Mouse (Mus musculus) cortical plate, adult 2 months (tissue): ENCODE data around the gene Asic2. TPM values are rescaled to one million over a fixed set of nuclear protein-coding genes. Genes with fewer than 3 reads are reported as not detected.
A peak's percentile ranks its signal among the peaks of the same experiment; 100 is the strongest.

Experiments
- H3K27ac ChIP-seq: fragments of 200-500 bp; 2 replicates; pipeline ENCODE4 v1.5.1; 2012; ENCODE audit warnings: low read length, control low read depth, inconsistent platforms; ENCODE audit not compliant: insufficient read depth
- H3K4me1 ChIP-seq: fragments of 200-500 bp; 2 replicates; pipeline ENCODE4 v1.6.1; 2011; ENCODE audit warnings: low read length; ENCODE audit not compliant: control insufficient read depth, insufficient read depth
- H3K4me3 ChIP-seq: fragments of 200-500 bp; 2 replicates; pipeline ENCODE4 v1.5.1; 2011; ENCODE audit warnings: mild to moderate bottlenecking, low read length, control low read depth; ENCODE audit not compliant: insufficient read depth
- CTCF ChIP-seq: fragments of 200-500 bp; IDR thresholded peaks from 2 replicates; pipeline ENCODE4 v1.5.1; 2011; ENCODE audit warnings: mild to moderate bottlenecking, control low read depth, low read length; ENCODE audit not compliant: insufficient read depth; ENCODE audit errors: extremely low read depth
- POLR2A ChIP-seq: fragments of 200-500 bp; IDR thresholded peaks from 2 replicates; pipeline ENCODE4 v1.6.1; 2011; ENCODE audit warnings: mild to moderate bottlenecking, low read length, control low read depth; ENCODE audit not compliant: insufficient read depth; ENCODE audit errors: extremely low read depth
- polyA plus RNA-seq: library from polyadenylated mRNA; depleted of rRNA; stranded (reverse); fragments of >200 nt; gene quantifications from 2 replicates; pipeline ENCODE4 v1.2.3, GENCODE M21; 2012

Gene Asic2
- polyA plus RNA-seq, 1 experiment: 51.8 TPM

GRCm38 (mm10) chr11:81722071-81722470 lies 246.2 kb downstream of the Asic2 start:
- TF ChIP-seq POLR2A (no peak), CTCF (no peak)
- no peak overlapping the region for H3K4me3 ChIP-seq
- H3K4me1 ChIP-seq: peaks cover 8% of the 10 kb centered on the region; the same call in 1 of the 2 replicates

DNA sequence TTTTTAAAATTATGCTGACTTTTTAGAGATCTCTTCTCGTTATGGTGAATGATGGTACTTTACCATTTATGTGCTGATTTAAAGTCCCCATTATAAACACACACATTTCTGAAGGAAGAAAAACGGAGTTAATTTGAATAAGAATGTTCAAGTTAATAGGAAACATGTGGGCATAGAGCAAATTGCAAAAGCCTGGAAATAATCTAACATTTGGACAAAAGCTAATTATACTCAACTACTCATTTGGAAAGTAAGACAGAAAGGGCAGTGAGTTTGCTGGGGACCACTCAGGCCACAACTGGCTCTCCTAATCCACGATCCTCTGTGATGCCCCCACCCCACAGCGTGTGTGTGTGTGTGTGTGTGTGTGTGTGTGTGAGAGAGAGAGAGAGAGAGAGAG lies 253.5 kb downstream of the Asic2 start:
- TF ChIP-seq CTCF (no peak), POLR2A (no peak)
- no peak overlapping the region for H3K4me3 ChIP-seq
- H3K27ac ChIP-seq: no peak overlapping the region
- H3K4me1 ChIP-seq: peaks cover 2% of the 10 kb centered on the region; the same call in 1 of the 2 replicates

More at GRCm38 (mm10) chr11:81722071-81722470, 246.2 kb downstream of the Asic2 start:
- no peak overlapping the region for H3K27ac ChIP-seq

GRCm38 (mm10) chr11:81706996-81707395 lies 261.3 kb downstream of the Asic2 start:
- TF ChIP-seq POLR2A (no peak), CTCF (no peak)
- Histone ChIP-seq H3K4me1 (no peaks in the 10 kb centered on the region; the same call in 1 of the 2 replicates), H3K4me3 (no peak overlapping the region), H3K27ac (no peak overlapping the region)

DNA sequence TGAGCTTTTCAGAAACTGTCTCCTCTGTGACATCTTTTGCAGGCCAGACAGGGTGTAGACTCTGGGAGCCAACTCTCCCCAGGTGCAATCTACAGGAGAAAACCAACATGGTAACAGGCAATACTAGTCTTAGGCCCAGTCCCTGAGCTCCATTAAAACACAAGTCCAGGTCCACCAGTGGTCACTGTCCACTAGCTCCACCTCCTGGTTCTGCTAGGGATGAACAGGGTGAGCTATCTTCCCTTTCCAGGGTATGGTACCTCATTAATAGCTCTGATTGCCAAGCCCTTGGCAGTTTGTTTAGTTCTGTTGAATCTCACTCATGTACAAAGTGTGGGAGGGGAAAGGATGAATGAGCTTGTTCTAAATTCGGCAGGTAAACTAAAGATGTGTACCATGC lies 270.2 kb downstream of the Asic2 start:
- TF ChIP-seq POLR2A (no peak), CTCF (peak; percentile 24; the same call in 1 of the 2 replicates)
- Histone ChIP-seq H3K4me3 (no peak overlapping the region), H3K4me1 (peaks cover 5% of the 10 kb centered on the region), H3K27ac (no peak overlapping the region)

DNA sequence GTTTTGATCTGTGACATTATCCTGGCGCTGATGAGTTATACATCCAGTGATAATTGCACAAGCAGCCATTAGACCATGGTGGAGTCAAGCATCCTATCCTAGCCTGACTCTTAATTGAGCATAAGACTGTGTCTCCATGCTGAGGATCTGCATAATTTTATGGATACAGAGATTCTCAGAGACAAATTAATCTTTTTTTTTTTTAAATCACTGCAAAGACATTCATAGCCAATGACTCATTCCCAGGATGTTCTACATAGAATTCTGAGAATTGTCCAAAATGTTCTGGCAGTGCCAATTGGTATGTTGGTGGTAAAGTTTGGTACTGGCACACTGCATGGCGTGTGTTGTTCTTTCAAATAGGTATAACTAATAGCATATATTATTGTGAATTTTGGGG lies 272.8 kb downstream of the Asic2 start:
- H3K4me3 ChIP-seq: no peak overlapping the region
- TF ChIP-seq POLR2A (no peak), CTCF (no peak)
- H3K4me1 ChIP-seq: peaks cover 5% of the 10 kb centered on the region
- H3K27ac ChIP-seq: no peak overlapping the region

DNA sequence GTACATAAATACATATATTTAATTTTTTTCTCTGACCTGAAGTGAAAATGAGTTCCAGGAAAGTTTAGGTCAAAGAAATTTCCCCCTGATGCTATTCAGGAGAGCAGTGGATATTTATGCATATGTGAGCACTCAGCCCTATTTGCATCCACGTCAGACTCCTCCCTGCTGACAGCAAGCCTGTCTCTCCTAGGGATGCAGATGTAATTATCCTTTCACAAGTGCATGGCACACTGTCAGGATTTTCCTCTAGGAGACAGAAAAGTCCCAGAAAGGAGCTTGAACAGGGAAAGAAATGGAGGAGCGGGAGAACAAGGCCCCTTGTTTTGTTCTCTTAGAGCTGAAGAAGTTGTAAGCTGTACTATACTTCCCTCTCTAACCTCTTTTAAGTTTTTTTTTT lies 287.7 kb downstream of the Asic2 start:
- Histone ChIP-seq H3K27ac (no peak overlapping the region), H3K4me1 (no peaks in the 10 kb centered on the region), H3K4me3 (no peak overlapping the region)
- no peak for TF ChIP-seq POLR2A
- no peak for TF ChIP-seq CTCF

DNA sequence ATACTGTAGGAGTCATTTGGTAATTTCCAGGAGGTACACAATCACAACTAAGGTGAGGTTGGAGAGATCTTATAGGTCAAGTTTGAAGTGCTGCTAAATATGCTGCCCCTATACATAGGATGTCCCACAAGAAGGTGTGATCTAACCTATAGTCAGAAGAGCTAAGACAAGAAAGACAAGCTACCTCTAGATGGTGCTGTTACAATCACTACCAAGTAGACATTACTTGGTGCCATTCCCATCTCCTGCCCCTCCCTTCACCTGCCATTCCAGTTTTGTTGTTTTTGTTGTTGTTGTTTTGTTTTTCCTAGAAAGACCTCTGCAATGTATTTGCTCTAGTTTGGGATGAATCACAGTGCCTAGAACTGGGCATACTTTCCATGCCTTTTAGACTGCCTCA lies 296.5 kb downstream of the Asic2 start:
- Histone ChIP-seq H3K4me3 (no peak overlapping the region), H3K4me1 (peaks cover 3% of the 10 kb centered on the region; the same call in 1 of the 2 replicates), H3K27ac (no peak overlapping the region)
- no peak for TF ChIP-seq CTCF
- TF ChIP-seq POLR2A: no peak

DNA sequence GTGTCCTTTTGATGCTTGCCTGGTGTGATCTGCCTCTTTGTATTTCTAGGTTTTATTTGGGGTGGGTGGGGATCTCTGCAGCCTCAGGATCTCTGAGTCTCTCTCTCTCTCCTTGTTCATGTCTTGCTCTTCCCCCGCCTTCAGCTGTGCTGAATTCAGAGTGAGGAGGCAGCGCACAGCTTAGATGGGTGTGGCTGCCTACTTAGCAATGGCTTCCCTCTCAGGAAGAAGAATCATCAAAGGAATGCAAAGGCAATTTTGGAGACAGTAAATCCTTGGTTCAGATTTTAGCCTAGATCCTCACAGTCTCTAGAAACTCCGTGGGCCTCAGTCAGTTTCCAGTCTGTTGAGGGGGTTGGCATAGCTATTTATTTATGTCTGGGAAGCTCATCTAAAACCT lies 297.8 kb downstream of the Asic2 start:
- Histone ChIP-seq H3K27ac (0 out of 2 replicates have a peak overlapping the region, but pooled peaks have one; percentile 32), H3K4me3 (no peak overlapping the region), H3K4me1 (peaks cover 3% of the 10 kb centered on the region; the same call in 1 of the 2 replicates)
- TF ChIP-seq CTCF (no peak), POLR2A (no peak)

DNA sequence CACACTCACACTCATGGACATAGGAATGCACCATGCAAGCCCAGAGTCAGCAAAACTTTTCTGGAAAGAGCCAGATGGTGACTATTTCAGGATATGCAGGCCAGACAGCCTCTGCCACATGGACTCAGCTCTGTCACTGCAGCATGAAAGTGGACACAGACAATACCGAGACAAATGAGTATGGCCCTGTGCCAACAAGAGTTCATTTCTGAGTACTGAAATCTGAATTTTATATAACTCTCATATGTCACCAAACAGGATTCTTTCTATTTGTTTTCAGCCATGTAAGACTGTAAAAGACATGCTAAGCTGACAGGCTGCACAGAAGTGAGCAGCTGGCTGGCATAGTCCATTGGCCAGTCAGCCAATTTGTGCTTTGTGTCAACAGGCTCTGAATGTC lies 309.4 kb downstream of the Asic2 start:
- Histone ChIP-seq H3K4me1 (no peaks in the 10 kb centered on the region; the same call in 1 of the 2 replicates), H3K4me3 (no peak overlapping the region), H3K27ac (no peak overlapping the region)
- TF ChIP-seq CTCF: no peak
- no peak for TF ChIP-seq POLR2A

GRCm38 (mm10) chr11:81657121-81657520 lies 311.1 kb downstream of the Asic2 start:
- no peak overlapping the region for H3K4me3 ChIP-seq
- no peak for TF ChIP-seq POLR2A
- TF ChIP-seq CTCF: no peak
- H3K27ac ChIP-seq: no peak overlapping the region
- H3K4me1 ChIP-seq: no peaks in the 10 kb centered on the region; the same call in 1 of the 2 replicates

GRCm38 (mm10) chr11:81647828-81648227 lies 320.4 kb downstream of the Asic2 start:
- Histone ChIP-seq H3K27ac (no peak overlapping the region), H3K4me1 (no peaks in the 10 kb centered on the region), H3K4me3 (no peak overlapping the region)
- TF ChIP-seq POLR2A: no peak
- TF ChIP-seq CTCF: no peak
